Mouse (Mus musculus) liver, embryonic 14.5 days (tissue): ENCODE measurements at regions not wholly inside any gene's neighbourhood (a gene's known extent, or its start where the extent isn't known, plus 50 kb on each side); places are given as distances from the start of the nearest gene placed in this dataset.

Experiments
- CTCF ChIP-seq: IDR thresholded peaks from 2 replicates; pipeline ENCODE4 v1.5.1; 2016; ENCODE audit warnings: antibody characterized with exemption, low read depth, control low read depth
- EP300 ChIP-seq: IDR thresholded peaks from 2 replicates; pipeline ENCODE4 v1.6.1; 2016; ENCODE audit warnings: antibody characterized with exemption, low read depth

DNA sequence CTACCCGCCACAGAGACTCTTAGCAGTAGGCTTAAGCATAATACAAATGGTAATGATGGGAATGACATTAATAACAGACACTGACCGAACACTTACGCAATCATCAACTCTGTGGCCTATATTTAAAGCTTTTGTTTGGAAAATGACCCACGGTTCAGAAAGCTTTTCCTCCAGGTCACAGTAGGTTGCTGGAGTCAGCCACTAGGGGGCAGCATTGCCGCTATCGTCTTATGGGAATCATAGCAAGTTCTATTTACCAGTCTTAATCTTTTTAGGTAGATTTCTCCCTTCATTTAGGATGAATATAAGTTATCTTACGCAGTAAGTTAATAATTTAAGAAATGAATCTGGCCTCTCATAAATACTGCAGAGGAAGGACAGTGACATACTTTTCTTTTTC is 137.4 kb downstream of the Foxb1 start:
- TF ChIP-seq CTCF (peak; percentile 78), EP300 (no peak)
